Mouse (Mus musculus) stomach, embryonic 16.5 days (tissue): Measurements from ENCODE around the gene Gna13. TPM values are rescaled to one million over a fixed set of nuclear protein-coding genes. Genes with fewer than 3 reads are reported as not detected.

Experiments used
- ATAC-seq: fragments of 200-750 bp; cut with Nextera tagmentation; 2 replicates; pipeline ENCODE4 v1.8.0; 2017; ENCODE audit warnings: moderate number of reproducible peaks, moderate TSS enrichment; ENCODE audit not compliant: insufficient read depth, low FRiP score
- H3K27ac ChIP-seq: fragments of 300-500 bp; sonication (generic); 2 replicates; pipeline ENCODE4 v1.5.1; 2014; ENCODE audit warnings: low read length
- H3K27me3 ChIP-seq: fragments of 300-500 bp; sonication (generic); 2 replicates; pipeline ENCODE4 v1.6.1; 2014; ENCODE audit warnings: low read length, control low read depth, mixed read lengths; ENCODE audit not compliant: control insufficient read depth, insufficient read depth
- H3K36me3 ChIP-seq: fragments of 300-500 bp; sonication (generic); 2 replicates; pipeline ENCODE4 v1.6.1; 2014; ENCODE audit warnings: low read length; ENCODE audit not compliant: control insufficient read depth, insufficient read depth
- H3K4me1 ChIP-seq: fragments of 300-500 bp; sonication (generic); 2 replicates; pipeline ENCODE4 v1.6.1; 2014; ENCODE audit warnings: low read length, control low read depth, mixed read lengths; ENCODE audit not compliant: control insufficient read depth, insufficient read depth
- H3K4me2 ChIP-seq: fragments of 300-500 bp; sonication (generic); 2 replicates; pipeline ENCODE4 v1.6.1; 2014; ENCODE audit warnings: low read depth, low read length, mixed read lengths
- H3K4me3 ChIP-seq: fragments of 300-500 bp; sonication (generic); replicated peaks from 2 replicates; pipeline ENCODE4 v1.5.1; 2014; ENCODE audit warnings: mild to moderate bottlenecking, low read length
- H3K9ac ChIP-seq: fragments of 300-500 bp; sonication (generic); 2 replicates; pipeline ENCODE4 v1.6.1; 2014; ENCODE audit warnings: low read length
- H3K9me3 ChIP-seq: fragments of 300-500 bp; sonication (generic); replicated peaks from 2 replicates; pipeline ENCODE4 v1.6.1; 2016; ENCODE audit warnings: low read length, control low read depth; ENCODE audit not compliant: control insufficient read depth
- WGBS: fragments of 180-500 bp; shearing (Covaris S2); extraction: QIAGEN DNeasy Blood & Tissue Kit; methylation state at CpG from one replicate; pipeline ENCODE4 v1.1.7; 2014; 5-methylcytosine and 5-hydroxymethylcytosine counted together
- polyA plus RNA-seq: library from polyadenylated mRNA; unstranded; fragments of >200 nt; fragmentation: Nextera tagmentation; extraction: Ambion mirVana; gene quantifications from 2 replicates; pipeline ENCODE4 v1.2.1, GENCODE M21; 2015

Gene Gna13
- 28.8 and 32.8 TPM in 2 replicates for polyA plus RNA-seq

DNA sequence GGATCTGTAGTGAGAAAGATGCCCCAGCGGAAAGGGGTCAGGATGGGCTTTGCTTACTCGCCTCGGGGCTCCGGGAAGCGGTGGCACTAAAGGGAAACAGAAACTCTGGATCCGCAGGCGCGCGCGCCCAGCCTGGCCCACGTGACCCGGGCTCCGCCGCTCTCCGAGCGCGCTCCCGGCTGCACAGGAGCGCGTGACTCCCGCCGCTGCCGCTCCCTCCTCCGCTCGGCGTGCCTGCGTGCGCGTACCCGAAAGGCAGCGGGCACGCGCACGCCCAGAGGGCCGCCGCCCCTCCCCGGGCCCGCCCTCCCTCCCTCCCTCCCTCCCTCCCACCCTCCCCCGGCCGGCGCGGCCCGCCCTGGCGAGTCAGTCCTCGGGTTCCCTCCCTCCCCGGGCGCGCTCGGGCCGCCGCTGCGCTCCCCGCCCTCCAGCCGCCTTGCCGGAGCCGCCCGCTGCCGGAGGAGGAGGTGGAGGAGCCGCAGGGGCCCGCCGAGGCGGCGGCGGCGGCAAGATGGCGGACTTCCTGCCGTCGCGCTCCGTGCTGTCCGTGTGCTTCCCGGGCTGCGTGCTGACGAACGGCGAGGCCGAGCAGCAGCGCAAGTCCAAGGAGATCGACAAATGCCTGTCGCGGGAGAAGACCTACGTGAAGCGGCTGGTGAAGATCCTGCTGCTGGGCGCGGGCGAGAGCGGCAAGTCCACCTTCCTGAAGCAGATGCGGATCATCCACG, at the start of gene Gna13:
Gene Gna13, plus strand, starts transcription at position 369 of the 728 bp plus-strand sequence.
- peak; percentile 87 for ATAC-seq
- Histone ChIP-seq H3K36me3 (no peaks in the 10 kb centered on the region; the same call in 1 of the 2 replicates), H3K4me3 (peak within 1 kb of the TSS; percentile 65), H3K27ac (peak within 1 kb of the TSS; percentile 98), H3K9ac (peak within 1 kb of the TSS; percentile 97), H3K4me2 (peak within 1 kb of the TSS; percentile 74), H3K4me1 (peaks cover 46% of the 10 kb centered on the region), H3K27me3 (no peaks in the 10 kb centered on the region), H3K9me3 (no peaks in the 10 kb centered on the region)
- under 1% methylated on average over 65 of the region's 89 CpGs for WGBS

DNA sequence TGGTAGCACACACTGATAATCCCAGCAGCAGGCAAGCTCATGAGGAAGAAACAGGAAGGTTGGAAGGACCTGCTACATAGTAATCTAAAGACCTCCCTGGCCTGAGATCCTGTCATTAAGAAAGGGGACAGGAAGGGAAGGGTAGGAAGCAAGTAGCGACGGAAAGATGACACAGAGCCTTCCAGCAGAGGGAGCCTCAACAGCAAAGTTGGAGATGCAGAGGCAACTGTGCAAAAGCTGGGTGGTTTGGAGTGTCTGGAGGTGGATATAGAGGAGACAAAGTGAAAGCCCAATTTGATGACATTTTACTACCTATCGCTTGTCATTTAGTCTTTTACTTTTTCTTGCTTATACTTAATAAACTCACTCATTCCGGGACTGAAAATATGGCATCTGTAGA, 45.7 kb upstream of the Gna13 start:
- Histone ChIP-seq H3K4me3 (no peak overlapping the region), H3K27me3 (peaks cover 2% of the 10 kb centered on the region; the same call in 1 of the 2 replicates), H3K9me3 (no peaks in the 10 kb centered on the region), H3K4me1 (no peaks in the 10 kb centered on the region), H3K4me2 (no peak overlapping the region), H3K9ac (no peak overlapping the region), H3K27ac (no peak overlapping the region), H3K36me3 (no peaks in the 10 kb centered on the region)
- 34% methylated on average over 4 of the region's 4 CpGs for WGBS
- ATAC-seq, result no peak

DNA sequence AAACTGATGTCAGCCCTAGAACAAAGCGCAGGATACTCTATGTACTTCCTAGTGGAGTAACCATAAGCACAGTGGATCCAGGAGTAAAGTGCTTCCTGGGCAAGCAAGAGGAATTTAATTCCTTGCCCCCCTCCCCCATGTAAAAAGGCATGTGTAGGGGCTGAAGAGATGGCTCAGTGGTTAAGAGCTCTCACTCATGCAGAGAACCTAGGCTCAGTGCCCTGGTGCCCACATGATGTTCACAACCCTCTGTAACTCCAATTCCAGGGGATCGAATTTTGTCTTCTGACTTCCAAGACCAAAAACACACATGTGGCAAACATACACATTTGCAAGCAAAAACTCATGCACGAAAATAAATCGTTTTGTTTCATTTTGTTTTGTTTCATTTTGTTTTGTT, 43.2 kb upstream of the Gna13 start:
- H3K9ac ChIP-seq, result no peak overlapping the region
- no peaks in the 10 kb centered on the region for H3K27me3 ChIP-seq
- no peak overlapping the region for H3K27ac ChIP-seq
- no peaks in the 10 kb centered on the region for H3K36me3 ChIP-seq
- H3K4me3 ChIP-seq, result no peak overlapping the region
- H3K4me1 ChIP-seq, result no peaks in the 10 kb centered on the region
- H3K4me2 ChIP-seq, result no peak overlapping the region
- no peaks in the 10 kb centered on the region for H3K9me3 ChIP-seq
- 88% methylated on average over 4 of the region's 4 CpGs for WGBS
- no peak for ATAC-seq

DNA sequence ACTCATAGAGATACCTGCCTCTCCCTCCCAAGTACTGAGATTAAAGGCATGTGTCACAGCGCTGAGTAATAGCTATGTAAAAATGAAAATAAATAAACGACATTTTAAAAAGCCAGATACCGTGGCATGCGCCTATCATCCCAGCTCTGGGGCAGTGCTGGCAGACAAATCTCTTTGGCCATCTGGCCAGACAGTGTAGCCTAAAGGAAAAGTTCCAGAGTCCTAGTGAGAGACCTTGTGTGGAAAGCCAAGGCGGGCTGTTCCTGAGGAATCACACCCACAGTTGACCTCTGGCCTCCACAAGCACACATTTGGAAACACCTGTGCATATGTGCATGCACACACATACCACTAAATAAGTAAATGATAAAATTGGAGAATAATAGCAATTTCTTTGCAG, 42.7 kb upstream of the Gna13 start:
- Histone ChIP-seq H3K27ac (no peak overlapping the region), H3K27me3 (no peaks in the 10 kb centered on the region), H3K36me3 (no peaks in the 10 kb centered on the region), H3K9me3 (no peaks in the 10 kb centered on the region), H3K4me3 (no peak overlapping the region), H3K4me1 (no peaks in the 10 kb centered on the region), H3K9ac (no peak overlapping the region), H3K4me2 (no peak overlapping the region)
- 77% methylated on average over 5 of the region's 5 CpGs for WGBS
- no peak for ATAC-seq

DNA sequence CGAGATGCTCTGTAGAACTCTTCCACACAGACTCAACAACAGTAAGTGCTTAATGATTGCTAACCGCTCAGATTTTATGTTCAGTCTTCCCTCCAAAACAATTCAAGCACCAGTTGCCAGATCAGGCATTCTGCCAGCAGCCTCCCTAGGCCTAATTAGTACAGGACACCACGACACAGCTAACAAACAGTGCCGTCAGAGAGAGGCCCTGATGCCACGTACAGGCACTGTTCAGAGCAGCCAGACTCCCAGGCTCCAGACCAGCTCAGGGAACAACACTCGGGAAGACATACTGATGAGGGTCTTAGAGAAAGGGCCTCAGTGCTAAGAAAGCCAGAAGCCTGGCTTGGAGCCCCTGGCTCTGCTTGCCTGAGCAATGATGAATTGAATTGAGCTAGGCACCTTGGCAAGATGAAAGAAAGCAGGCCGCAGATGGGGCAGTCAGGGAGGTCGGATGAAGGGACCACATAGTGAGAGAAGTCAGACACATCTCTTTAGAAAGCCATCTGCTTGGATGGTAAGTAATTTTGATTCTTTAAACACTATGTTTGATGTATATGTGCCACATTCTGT, 42.2 kb upstream of the Gna13 start:
- no peaks in the 10 kb centered on the region for H3K9me3 ChIP-seq
- no peak overlapping the region for H3K4me3 ChIP-seq
- peak; percentile 68; the same call in 1 of the 2 replicates for ATAC-seq
- no peak overlapping the region for H3K9ac ChIP-seq
- 48% methylated on average over 8 of the region's 8 CpGs for WGBS
- H3K27ac ChIP-seq, result no peak overlapping the region
- no peaks in the 10 kb centered on the region for H3K36me3 ChIP-seq
- H3K4me2 ChIP-seq, result no peak overlapping the region
- H3K4me1 ChIP-seq, result no peaks in the 10 kb centered on the region
- H3K27me3 ChIP-seq, result no peaks in the 10 kb centered on the region

DNA sequence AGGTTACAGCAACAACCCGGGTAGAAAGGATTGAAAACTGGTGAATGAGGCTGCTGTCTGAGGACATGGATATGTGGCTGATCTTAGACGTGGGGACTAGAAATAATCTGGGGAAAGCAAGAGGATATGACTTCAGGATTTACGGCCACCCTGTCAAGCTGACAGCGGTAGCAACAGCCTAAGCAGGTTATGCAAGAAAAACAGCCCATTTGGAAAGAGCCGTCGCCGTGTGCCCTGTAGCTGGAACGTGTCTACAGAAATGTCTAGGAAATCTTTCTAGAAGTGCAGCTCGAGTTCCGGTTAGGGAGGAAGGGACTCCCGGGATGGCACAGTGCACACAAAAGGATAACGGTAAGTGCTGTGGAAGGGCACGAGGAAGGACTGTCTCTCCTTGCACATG, 36.4 kb upstream of the Gna13 start:
- no peak overlapping the region for H3K4me3 ChIP-seq
- no peak overlapping the region for H3K9ac ChIP-seq
- H3K27ac ChIP-seq, result no peak overlapping the region
- no peaks in the 10 kb centered on the region for H3K9me3 ChIP-seq
- no peaks in the 10 kb centered on the region for H3K27me3 ChIP-seq
- no peaks in the 10 kb centered on the region for H3K4me1 ChIP-seq
- no peak overlapping the region for H3K4me2 ChIP-seq
- no peak for ATAC-seq
- 56% methylated on average over 13 of the region's 13 CpGs for WGBS
- H3K36me3 ChIP-seq, result no peaks in the 10 kb centered on the region

DNA sequence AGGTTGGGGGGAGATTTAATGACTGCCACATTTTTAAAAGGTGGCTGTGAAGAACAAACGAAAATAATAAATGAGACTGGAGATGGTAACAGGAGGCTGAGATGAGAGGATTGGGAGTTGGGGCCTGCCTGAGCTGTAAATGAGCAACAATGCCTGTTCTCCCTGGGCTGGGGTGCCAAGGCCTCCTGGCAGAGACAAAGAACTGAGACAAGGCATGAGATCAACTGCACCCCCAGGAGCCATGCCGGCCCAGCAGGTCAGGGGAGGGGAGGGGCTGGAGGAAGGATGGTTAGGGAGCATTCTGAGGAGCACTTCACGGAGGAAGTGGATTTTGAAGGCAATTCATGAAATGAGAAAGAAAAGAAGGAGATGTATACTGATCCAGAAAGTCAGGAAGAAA, 35.2 kb upstream of the Gna13 start:
- H3K27ac ChIP-seq, result no peak overlapping the region
- no peaks in the 10 kb centered on the region for H3K27me3 ChIP-seq
- no peaks in the 10 kb centered on the region for H3K36me3 ChIP-seq
- H3K4me3 ChIP-seq, result no peak overlapping the region
- H3K9me3 ChIP-seq, result no peaks in the 10 kb centered on the region
- H3K4me2 ChIP-seq, result no peak overlapping the region
- WGBS, result 49% methylated on average over 3 of the region's 3 CpGs
- H3K9ac ChIP-seq, result no peak overlapping the region
- no peaks in the 10 kb centered on the region for H3K4me1 ChIP-seq
- no peak for ATAC-seq

DNA sequence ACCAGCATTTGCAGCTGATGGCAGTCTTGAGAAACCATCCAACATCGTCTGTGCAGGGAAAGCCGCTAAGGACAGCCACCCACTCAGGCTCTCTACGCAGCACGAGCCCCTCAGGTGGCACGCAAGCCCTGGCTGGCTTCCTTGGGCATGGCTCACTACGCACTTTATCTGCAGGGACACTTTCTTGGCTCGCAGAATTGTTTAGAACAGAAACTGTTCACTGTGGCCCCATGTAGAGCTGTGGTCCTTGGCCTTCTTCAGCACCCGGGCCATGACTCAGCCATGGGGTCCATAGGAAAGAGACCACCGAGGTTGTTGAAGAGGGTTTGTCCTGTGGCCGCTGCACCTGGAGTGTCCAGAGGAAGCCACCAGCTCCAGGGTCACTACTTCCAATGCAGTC, 34.7 kb upstream of the Gna13 start:
- no peaks in the 10 kb centered on the region for H3K9me3 ChIP-seq
- no peaks in the 10 kb centered on the region for H3K36me3 ChIP-seq
- 81% methylated on average over 10 of the region's 10 CpGs for WGBS
- H3K9ac ChIP-seq, result no peak overlapping the region
- ATAC-seq, result no peak
- H3K4me2 ChIP-seq, result no peak overlapping the region
- H3K27me3 ChIP-seq, result no peaks in the 10 kb centered on the region
- no peaks in the 10 kb centered on the region for H3K4me1 ChIP-seq
- no peak overlapping the region for H3K4me3 ChIP-seq
- no peak overlapping the region for H3K27ac ChIP-seq

DNA sequence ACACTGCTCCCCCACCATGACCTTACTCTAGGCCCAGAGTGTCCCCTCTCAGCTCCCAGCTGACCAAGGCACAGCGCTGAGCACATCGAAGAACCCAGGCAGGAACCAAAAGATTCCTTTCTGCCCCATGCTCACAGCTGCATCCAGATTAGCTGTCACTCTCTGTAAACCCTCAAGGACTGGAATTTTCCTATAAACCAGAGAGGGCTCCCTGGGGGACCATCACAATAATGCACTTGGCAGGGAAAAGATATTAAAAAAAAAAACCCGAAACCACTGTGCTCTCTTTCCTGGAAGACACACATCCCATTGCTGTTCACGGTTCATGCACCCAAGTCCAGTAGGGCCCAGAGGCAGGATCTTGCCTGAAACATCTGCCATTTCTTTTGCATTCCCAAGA, 33.3 kb upstream of the Gna13 start:
- Histone ChIP-seq H3K27me3 (no peaks in the 10 kb centered on the region), H3K4me1 (no peaks in the 10 kb centered on the region), H3K36me3 (no peaks in the 10 kb centered on the region), H3K4me2 (no peak overlapping the region), H3K9ac (no peak overlapping the region), H3K27ac (no peak overlapping the region), H3K4me3 (no peak overlapping the region), H3K9me3 (no peaks in the 10 kb centered on the region)
- no peak for ATAC-seq
- 58% methylated on average over 4 of the region's 4 CpGs for WGBS
